Mouse (Mus musculus) c-Kit-positive CD71-negative TER-119-negative erythroid progenitor cells, embryonic 14.5 days (primary cell): ENCODE measurements around the gene Prss42.
"Not testable (repeated sequence)": the region's sequence is repeated elsewhere in the genome, so short reads cannot be mapped to it uniquely, and the experiment has no call there.

Experiments
- DNase-seq: peaks from one replicate; pipeline ENCODE4 v3.0.0-alpha.2; 2013; ENCODE audit warnings: low read depth

Gene Prss42

GRCm38 (mm10) chr9:110790462-110790861 lies 7.5 kb upstream of the Prss42 start:
- no peak for DNase-seq

- DNase-seq: no peak
Observed at GRCm38 (mm10) chr9:110797013-110797412, 953 bp upstream of the Prss42 start.

- DNase-seq: no peak
Observed at GRCm38 (mm10) chr9:110800834-110801479, 3.0 kb downstream of the Prss42 start.

- no peak for DNase-seq
Observed at GRCm38 (mm10) chr9:110803294-110803693, 5.3 kb downstream of the Prss42 start.

- DNase-seq: no peak
Observed at GRCm38 (mm10) chr9:110810051-110810450, 12.1 kb downstream of the Prss42 start.

GRCm38 (mm10) chr9:110813789-110814188 lies 15.8 kb downstream of the Prss42 start, which contains the start of gene Prss44:
TSS of gene Prss44 (plus strand) at chr9:110813994.
- no peak for DNase-seq

- DNase-seq: not testable (repeated sequence)
Observed at GRCm38 (mm10) chr9:110820546-110820945, 22.6 kb downstream of the Prss42 start.

GRCm38 (mm10) chr9:110821436-110821835 lies 23.5 kb downstream of the Prss42 start:
- no peak for DNase-seq

GRCm38 (mm10) chr9:110825426-110825825 lies 27.5 kb downstream of the Prss42 start:
- DNase-seq: no peak

- no peak for DNase-seq
Observed at GRCm38 (mm10) chr9:110825832-110826231, 27.9 kb downstream of the Prss42 start.

GRCm38 (mm10) chr9:110826390-110826789 lies 28.4 kb downstream of the Prss42 start, which contains the start of gene Prss43:
TSS of gene Prss43 (plus strand) at chr9:110826690.
- no peak for DNase-seq

- no peak for DNase-seq
Observed at GRCm38 (mm10) chr9:110833021-110833420, 35.1 kb downstream of the Prss42 start.

GRCm38 (mm10) chr9:110834411-110834810 lies 36.4 kb downstream of the Prss42 start, which contains the start of gene Prss45:
TSS of gene Prss45 (plus strand) at chr9:110834588.
- no peak for DNase-seq

- DNase-seq: no peak
Observed at GRCm38 (mm10) chr9:110834961-110835360, 37.0 kb downstream of the Prss42 start.

GRCm38 (mm10) chr9:110836112-110836511 lies 38.1 kb downstream of the Prss42 start:
- no peak for DNase-seq

- no peak for DNase-seq
Observed at GRCm38 (mm10) chr9:110840905-110841304, 42.9 kb downstream of the Prss42 start.

- DNase-seq: no peak
Observed at GRCm38 (mm10) chr9:110841438-110841837, 43.5 kb downstream of the Prss42 start.

GRCm38 (mm10) chr9:110844206-110844605 lies 46.2 kb downstream of the Prss42 start, which contains the start of gene Prss46:
TSS of gene Prss46 (plus strand) at chr9:110844506.
- no peak for DNase-seq

GRCm38 (mm10) chr9:110849162-110849561 lies 51.2 kb downstream of the Prss42 start:
- no peak for DNase-seq
